Mouse (Mus musculus) gastrocnemius, adult 18-20 months (tissue): ENCODE data around the gene Ank2. TPM values are rescaled to one million over a fixed set of nuclear protein-coding genes. Genes with fewer than 3 reads are reported as not detected.

ENCODE experiments used
- DNase-seq: peaks from one replicate; pipeline ENCODE4 v3.0.0; 2021; ENCODE audit warnings: low spot score
- total RNA-seq, 2 experiments: library from RNA; stranded (reverse); gene quantifications; 2 replicates each; pipeline ENCODE4 v1.2.3; 2021

The Ank2 gene
- total RNA-seq, 2 experiments from 2014 or later = 91.2 to 119 TPM

DNA sequence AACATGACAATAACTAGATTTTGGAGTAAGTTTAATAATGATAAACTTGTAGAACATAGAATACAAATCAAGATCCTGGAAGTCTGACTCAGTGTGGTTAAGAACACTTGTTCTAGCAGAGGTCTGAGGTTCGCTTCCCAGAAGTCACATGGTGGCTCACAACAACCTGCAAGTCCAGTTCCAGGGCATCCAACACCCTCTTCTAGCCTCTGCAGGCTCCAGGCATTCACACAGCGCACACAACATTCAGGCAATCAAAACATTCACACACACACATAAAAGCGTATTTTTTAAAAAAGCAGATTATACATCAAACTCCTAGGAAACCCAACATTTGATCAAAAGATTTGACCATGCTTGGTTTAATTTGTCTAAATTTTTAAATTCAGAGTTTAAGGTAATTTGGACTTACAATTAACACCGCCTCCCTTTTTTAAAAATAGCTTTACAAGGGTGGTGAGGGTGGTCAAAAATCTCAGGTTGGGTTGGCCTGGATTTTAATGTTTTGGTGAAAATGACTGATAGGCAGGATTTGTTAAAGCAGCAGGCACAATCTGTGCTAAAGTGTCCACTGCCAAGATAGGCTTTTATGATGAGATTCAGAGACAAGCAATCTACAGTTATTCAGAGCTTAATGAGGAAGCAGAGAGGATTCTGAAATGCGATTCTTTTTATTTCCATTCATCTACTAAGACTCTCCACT is 310.9 kb downstream of the Ank2 start:
- no peak for DNase-seq

DNA sequence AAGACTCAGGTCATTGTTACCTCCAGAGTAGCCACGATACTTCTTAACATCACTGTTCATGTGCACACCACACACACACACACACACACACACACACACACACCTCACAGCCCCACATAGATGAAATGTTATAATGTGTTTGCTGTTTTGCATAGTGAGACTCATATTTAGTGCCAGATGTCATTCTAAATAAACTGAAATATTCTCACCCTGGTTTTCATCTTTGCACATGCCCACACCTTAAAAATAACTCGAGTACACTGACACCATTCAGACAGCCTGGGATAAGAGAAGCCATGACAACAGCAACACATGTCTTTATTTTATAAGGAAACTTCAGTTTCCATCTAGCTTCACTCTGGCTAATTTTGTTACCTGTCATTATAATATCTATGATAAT is 312.1 kb downstream of the Ank2 start:
- no peak for DNase-seq

DNA sequence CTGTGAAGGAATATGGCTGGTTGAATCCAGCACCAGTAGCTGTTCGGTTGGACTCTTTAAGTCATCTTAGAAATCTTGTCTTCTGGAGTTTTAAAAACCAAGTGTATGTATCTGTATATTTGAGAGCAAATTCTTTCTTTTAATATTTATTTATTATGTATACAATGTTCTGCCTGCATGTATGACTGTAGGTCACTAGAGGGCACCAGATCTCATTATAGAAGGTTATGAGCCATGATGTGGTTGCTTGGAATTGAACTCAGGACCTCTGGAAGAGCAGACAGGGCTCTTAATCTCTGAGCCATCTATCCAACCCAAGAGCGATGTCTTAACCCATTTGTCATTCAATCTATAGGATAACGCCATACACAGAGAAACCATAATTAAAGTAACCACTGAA is 312.9 kb downstream of the Ank2 start:
- no peak for DNase-seq

DNA sequence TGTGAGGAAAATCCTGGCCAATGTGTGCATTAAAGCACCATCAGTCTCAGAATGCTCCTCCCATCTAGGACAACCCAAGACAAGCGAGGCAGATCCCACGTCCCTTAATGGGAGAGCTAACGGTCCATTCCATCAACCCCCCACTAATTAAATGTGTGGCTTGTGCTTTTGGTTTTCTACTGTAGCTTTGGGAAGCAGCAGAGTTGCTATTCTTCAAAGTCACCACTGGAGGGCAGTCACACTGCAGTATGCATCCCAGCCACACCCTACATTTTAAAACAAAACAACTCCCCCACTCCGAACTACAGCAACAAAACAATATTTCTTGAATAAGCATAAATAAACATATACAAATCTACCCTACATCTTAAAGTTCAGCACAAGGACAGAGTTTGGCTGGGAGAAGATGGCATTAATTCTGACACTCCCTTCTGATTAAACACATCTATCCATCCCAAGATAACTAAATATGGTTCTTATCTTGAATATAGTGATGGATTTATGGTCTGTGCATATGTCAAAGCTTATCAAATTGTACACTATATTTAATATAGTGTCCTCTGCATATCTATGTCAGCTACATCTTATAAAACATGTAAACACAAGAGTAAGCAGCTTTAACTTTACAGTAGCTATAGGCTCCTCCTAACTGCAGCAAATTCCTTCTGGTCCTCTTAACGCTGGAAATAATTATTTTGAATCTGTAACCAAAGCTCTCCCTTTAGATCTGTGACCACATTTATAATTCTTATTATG is 315.0 kb downstream of the Ank2 start:
- peak; percentile 25 for DNase-seq

DNA sequence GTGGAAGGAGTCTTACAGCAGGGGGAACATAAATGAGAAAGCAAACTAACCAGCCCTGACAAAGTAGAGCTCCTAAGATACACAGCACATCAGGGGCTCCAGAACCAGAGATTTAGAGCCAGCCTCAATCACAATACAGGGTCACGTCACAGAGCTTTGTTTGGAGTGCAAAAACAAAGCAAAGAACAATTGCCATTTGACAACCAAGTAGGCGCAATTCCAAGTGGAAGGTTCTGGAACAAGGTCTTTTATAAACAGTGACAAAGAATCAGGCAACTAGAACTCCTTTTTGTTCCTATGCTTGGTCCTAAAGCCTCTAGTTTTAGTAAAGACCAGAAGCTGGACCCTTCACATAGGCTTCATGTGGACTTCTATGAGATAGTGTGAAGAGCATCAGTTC is 326.5 kb downstream of the Ank2 start:
- DNase-seq = no peak

DNA sequence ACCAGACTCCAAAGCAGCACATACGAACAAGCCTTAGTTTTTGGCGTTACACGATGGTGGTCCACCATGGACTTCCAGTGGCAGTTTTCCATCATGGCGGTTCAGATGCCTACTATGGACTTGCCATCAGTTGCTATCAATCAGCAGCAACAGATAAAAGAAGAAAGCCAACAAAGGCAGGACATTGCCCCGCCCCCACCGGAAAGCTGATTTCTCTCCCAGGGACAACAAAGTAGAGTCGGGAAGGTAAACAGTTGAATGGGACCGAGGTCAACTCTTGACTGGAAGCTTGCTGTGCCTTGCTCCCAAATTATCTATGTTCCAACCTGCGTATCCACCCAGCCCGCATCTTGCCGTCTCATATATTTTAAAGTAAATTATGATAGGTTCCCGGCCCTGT is 328.9 kb downstream of the Ank2 start:
- DNase-seq = no peak

DNA sequence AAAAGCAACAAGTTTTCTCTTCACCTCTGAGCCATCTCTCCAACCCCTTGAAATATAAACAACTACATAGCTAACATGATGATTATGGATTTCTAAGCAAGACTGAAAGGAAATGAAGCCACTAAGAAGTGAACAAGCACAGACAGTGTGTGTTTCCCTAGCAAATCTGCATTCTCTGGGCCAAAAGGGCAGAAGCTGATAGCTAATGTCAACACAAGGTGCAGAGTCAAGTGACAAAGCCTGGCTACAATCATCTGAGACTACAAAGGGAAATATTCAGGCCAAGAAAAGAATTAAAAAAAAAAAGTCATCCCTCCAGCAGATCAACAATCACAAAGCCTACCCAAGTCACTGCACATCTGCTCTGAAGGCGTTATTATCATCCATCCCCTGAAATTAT is 330.0 kb downstream of the Ank2 start:
- DNase-seq = no peak

DNA sequence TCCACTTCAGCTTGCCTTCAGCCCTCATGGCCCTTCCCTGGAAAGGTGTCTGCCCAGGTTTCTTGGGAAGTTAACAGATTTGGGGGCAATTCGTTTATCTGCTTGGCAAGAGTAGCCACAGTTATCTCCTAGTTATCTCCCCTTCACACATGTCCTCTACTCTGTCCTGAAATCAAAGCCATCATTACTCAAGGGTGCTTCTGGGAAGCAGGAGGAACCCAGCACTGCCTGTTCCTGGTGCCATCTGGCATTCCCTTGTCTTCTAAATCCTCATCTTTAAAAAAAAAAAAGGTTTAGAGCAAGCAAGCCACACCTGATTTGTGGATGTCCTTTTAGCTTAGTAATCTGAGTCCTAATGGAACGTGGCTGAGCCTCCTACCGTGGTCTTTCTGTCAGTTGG is 335.4 kb downstream of the Ank2 start:
- no peak for DNase-seq

DNA sequence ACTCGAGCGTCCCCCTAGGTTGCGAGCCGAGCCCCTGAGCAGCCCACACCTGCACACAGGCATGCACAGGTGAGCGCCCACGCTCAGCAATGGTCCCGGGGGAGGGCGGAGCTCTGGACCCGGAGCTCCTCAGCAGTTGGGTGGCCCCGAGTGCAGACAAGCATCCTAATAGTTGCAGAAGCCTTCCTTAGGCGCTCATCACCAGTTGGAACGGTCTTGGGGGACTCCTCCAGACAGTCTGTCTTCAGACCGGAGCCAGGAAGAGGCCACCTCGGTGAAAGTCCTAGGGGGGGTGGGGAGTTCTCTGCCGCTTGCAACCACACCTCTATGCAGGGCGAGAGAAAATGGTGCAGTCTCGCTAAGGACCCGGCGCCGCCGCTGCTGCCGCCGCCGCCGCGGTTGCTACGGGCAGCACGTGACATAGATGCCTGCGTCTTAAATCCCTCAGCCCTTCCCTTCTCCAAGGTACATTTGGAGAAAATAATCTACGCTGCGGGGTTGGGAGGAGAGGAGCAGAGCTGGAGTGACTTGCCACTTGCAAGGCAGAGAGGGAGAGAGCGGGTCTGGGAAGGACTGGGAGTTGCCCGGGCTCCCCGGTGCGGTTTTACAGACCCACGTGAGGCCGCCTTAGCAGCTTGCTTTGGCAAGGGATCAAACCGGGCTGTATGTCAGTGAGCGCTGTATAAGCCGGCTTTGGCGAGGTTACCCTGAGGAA is 337.0 kb downstream of the Ank2 start:
- peak; percentile 62 for DNase-seq

DNA sequence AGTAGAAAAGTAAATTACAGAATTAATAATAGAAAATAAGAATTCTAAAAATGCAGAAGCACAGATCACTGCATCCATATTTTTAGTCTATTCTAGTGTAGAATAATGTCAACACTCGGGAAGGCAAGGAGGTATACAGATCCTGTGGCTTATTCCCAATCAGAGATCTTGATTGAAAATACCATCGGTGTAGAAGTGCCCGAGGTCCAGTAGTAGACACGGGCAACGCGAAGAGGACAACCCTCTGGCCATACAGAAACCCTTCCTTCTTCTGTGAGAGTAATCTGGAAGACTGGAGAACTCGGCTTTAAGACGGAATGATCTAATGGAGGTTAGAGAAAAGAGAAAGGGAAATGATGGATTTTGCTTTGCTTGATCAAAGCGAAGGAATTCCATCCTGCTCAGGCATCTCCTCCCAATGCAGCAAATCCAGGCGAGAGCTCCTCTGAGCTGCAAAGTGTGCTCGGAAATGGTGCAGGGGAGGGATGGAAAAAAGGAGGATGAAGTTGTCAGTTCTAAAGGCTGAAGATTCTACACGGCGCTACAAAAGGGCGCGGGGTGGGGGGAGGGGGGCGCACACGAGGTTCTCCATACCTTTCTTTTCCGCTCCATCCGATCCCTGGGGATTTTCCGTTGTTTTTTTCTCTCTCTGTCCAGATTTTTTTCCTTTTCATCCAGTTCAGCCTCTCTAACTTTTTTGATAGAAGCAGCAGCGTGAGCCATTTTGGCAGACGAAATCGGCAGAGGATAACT is 337.9 kb downstream of the Ank2 start:
- DNase-seq = no peak

DNA sequence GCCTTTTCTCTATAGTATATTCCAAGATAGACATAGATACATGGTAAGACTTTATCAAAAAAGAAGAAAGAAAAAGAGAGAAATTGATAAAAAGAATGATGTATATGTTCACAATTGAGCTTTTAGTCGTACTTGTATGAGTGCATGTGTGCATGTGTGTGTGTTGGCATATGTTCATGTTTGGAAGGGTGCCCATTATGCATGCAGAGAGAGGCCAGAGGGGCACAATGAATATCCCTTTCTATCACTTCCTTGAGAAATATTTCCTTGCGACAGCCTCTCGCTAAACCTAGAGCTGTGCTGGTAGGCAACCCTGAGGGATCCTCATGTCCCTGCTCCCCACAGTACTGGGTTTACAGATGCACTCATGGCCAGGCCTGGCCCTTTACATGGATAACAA is 341.4 kb downstream of the Ank2 start:
- DNase-seq = no peak

DNA sequence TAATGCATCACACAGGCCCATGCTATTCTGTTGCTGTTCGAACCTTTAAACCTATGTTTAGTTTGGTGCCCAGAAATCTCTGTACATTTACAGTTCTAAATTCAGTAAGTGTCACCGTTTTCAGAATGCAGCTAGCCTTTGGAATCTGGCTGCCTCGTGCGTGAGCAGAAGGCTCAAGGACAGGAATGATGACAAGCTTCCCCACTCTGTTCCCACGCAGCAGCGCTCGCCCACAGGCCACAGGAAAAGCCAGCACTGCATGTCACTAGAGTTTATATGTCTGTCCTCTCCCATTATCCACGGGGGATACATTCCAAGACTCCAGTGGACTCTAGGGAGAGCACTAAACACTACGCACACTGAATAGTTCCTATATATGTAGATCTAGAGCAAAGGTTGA is 343.1 kb downstream of the Ank2 start:
- no peak for DNase-seq

DNA sequence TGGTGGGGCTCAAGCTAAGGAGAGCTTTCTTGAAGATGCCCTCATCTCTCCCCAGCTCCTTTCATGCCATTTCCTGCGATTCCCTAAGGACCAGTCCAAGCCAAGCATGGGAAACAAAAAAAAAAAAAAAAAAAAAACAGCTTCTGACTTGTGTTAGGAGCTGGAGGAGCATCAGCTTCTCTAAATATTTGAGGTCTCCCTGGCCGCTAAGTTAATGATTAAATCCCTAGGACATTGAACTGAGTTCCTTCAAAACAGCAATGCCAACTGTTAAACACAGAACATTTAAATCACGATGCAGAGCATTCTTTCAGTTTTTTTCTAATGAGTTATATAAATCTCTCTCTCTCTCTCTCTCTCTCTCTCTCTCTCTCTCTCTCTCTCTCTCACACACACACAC is 345.3 kb downstream of the Ank2 start:
- DNase-seq = no peak

DNA sequence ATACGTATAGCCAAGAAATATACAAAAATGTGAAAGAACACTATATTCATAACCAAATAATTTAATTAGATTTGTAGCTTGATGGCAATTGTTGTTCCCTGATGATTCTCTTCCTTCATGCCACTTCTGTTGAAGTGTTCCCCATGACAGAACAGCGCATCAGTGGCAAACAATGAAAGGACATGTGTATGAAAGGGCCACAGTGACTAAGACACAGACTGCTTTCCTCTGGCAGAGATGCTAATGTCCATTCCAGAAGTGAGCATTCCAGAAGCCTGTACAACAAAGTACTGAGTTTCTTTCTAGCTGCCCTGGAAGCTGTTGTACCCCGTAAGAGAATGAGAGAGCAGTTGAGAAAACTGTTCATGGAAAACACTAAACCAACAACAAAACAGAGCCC is 345.7 kb downstream of the Ank2 start:
- no peak for DNase-seq

DNA sequence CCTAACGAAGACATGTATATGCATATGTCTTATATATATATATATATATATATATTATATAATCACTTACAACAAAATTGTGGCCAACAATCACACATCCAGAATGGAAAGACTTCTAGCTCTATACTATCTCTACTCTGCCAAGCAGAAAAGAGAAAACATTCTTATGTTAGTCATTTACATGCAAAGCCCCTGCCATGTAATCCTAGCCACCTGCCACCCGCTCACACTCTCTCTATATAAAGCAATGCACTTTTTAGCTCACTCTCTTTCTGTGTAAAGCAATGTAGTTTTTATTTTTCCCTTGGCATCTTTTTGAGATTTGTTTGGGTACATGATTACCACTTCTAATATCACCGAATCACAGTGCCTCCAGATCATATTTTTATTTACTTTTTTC is 350.5 kb downstream of the Ank2 start:
- DNase-seq = no peak

DNA sequence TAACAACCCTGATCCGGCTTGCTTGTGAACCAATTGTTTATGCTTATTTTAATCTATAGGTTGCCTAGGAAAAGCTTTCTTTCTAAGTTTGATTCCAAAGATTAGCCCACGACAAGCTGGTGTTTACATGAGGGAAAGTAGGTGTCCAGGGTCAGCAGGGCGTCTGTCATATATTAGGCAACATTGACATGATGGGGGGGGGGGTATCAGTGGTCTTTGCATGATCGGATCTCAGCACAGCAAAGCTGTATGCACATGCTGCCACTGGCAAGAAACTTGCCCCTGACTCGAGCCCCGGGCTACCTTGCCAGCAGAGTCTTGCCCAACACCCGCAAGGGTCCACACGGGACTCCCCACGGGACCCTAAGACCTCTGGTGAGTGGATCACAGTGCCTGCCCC is 358.6 kb downstream of the Ank2 start:
- no peak for DNase-seq

DNA sequence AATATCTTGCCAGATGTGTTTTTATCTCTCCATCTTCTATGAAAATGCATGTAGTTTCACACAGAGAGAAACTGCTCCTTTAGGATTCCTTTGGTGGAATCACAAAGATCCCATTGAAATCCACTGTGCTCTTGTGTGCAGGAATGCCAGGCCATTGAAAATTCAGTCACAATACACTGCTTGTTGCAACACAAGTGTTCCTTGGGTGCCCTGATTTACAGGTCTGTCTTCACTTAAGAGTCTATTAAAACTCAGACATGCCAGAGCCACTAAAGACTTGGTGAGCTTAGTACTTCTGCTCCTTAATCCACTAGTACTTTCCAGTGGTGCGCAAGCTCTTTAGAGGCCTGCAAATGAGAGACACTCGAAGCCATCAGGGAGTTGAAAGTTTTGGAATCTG is 359.5 kb downstream of the Ank2 start:
- DNase-seq = no peak

DNA sequence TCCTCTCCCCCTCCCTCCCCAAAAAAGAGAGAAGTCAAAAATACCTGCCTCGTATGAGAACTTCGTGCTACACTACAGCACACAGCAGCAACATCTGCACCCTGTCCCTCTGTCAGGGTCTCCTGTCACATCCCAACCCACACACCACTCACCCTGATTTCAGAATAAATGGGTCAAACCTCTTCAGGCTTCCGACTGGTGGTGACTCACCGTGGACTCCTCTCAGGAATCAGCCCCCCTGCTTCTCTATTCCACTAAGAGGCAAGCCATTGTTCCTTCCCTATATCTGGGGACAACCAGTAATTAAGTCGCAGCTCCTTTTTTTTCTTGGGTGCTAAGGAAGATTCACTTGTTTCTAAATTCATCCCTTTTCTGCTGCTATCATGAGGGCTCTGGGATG is 361.6 kb downstream of the Ank2 start:
- DNase-seq = no peak

DNA sequence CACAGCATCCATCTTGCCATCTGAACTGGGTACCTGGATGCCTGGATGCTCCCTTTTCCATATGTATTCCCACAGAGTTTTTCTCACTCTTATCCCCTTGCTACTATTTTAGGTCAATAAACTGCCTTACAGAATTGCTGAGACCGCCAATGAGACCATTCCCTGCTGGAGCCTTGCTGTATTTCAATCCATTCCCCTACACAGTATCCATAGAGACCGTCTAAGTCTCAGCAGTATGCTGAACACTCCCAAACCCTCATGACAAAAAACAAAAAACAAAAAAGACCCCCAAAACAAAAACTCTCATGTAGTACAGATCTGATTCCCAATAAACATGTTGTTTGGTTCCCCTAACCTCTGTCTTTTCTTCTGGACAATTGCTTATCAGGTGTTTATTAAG is 365.1 kb downstream of the Ank2 start:
- DNase-seq = no peak

DNA sequence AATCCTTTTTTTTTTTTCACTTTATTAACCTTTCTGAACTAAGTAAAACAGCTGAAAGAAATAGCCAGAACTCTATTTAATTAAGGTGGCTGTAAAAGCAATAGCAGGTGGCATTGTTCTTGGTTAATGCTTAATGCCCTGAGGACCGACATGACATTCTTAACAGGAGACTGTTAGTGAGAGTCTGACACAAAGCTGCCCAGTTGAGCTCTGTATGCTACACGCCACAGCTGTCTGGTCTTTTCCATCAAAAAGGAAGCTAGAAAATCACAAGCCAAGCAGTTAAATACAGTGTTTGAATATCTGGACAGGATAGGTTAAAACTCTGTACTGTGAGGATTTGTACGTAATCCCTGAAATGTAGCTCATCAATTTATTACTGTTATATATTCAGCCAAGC is 368.1 kb downstream of the Ank2 start:
- DNase-seq = no peak

DNA sequence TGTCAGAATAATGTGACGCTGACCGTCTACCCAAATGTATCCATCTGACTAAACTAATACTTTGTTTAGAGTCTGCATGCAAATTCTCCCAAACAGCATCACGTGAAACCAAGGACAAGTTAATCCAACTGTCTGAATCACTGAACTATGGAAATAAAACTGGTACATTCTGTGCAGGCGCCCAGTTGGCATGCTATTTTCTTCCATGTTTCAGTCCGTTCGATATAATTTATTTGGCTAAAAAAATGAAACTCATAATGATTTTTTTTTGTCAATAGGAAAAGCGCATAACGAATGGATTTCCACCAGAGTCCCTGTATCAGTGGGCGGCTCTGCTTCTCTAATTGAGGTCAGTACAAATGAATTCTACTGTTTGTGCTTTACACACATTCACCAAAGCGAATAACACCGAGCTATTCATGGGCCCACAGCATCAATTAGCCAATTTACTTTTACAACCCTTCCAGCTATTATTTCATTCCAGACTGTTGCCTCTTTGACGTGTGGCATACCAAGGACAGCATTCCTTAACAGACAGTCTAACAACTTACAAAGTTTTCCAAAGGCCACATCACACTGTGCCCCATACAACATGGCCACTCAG is 368.9 kb downstream of the Ank2 start:
- no peak for DNase-seq

DNA sequence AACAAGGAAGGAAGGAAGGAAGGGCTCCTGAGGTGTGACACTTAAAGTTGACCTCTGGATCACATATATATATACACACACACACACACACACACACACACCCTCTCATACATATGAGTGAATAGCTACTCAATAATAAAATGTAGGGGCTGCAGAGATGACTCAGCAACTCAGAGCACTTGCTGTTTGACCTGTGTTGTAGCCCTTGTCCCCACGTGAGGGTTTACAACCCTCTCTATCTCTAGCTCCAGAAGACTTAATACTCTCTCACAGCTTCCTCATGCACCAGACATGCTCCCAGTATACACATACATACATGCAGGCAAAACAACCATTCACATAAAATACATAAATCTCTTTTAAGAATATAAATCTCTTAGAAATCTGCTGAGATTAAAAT is 369.4 kb downstream of the Ank2 start:
- no peak for DNase-seq
